Mouse (Mus musculus): Measurements from ENCODE around the gene Dlgap4.

DNA sequence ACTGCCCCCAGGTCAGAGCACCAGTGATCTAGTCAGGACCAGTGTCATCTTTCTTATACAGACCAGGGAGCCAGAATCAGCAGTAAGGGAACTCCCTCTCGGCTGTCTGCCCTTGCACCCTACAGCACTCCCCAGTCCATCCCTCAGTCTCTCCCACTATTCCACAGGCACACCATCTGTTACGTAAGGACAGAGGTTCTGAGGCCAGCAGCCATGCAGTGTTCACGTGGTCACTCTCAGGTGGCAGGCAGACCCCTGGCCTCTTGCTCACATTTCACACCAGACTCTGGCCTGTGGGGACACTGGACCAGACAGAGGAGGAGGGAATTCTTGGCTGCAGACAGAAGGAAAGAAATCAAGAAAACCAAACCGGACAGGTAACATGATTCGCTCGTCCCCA is 42.0 kb upstream of the Dlgap4 start:
- TF ChIP-seq EP300 (IDR thresholded peaks at IDR 0.05; ENCODE audit: low read length) (no peak), CTCF (conservative IDR thresholded peaks at IDR 0.05 in 1 of 2, IDR thresholded peaks at IDR 0.05 in 1 of 2; ENCODE audit: low read depth in 2 of 2, low read length in 2 of 2) (no peak), TCF12 (IDR thresholded peaks at IDR 0.05; ENCODE audit: low read depth, low read length) (no peak), USF2 (conservative IDR thresholded peaks at IDR 0.05; ENCODE audit: low read depth, low read length) (no peak), POLR2A (IDR thresholded peaks at IDR 0.05; ENCODE audit: low read depth, low read length) (no peak)
